In genomic region chr10:24767695-24768094, GRCm38 (mm10) we compare ENCODE assay signal across 21 mouse cellular contexts. TPM values are rescaled to one million over a fixed set of nuclear protein-coding genes. Genes with fewer than 3 reads are reported as not detected.
DNase-seq lines count a peak whose midpoint lies in the region; ATAC-seq and TF ChIP-seq lines count a peak whose summit lies in the region.
"Had no signal": no experiment of that assay in that cellular context is flagged by ENCODE, and none has a peak within 500 bp of the region (broad histone marks: within the 10 kb centered on the region; RNA-seq: fewer than 3 reads in every experiment).

No protein-coding gene starts in this region.

- no peak for TF ChIP-seq CTCF in embryonic fibroblast, embryonic 13.5 days (IDR thresholded peaks at IDR 0.05; ENCODE audit: borderline replicate concordance, insufficient read depth, low read length)

- no peaks in the 10 kb centered on the region for H3K4me1 ChIP-seq in heart, embryonic 10.5 days
- peaks cover 9% of the 10 kb centered on the region for H3K4me1 ChIP-seq in embryonic fibroblast, embryonic 13.5 days (ENCODE audit: control insufficient read depth, insufficient read depth, low read length)
- 0 out of 2 replicates have a peak, but pooled peaks cover 5% of the 10 kb centered on the region for H3K4me1 ChIP-seq in limb, embryonic 10.5 days
- H3K4me1 ChIP-seq in midbrain, embryonic 12.5 days, result 0 out of 2 replicates have a peak, but pooled peaks cover 3% of the 10 kb centered on the region
- 0 out of 2 replicates have a peak, but pooled peaks cover 3% of the 10 kb centered on the region for H3K4me1 ChIP-seq in kidney, embryonic 15.5 days
- H3K4me1 ChIP-seq: hindbrain, embryonic 12.5 days; megakaryocyte, embryonic 14.5 days had no signal

- ATAC-seq in midbrain, embryonic 12.5 days (ENCODE audit: low FRiP score, low read depth), result peak; percentile 47; the same call in 1 of the 2 replicates
- no peak for ATAC-seq in kidney, embryonic 15.5 days (replicated peaks; ENCODE audit: low FRiP score)
- no peak for ATAC-seq in erythroblast, adult 5-6 weeks (replicated peaks; ENCODE audit: low FRiP score, poor library complexity, severe bottlenecking)
- ATAC-seq: liver, embryonic 12.5 days had no signal

- intact Hi-C loops in heart, postnatal 14 days (cut with DNase I), result no loop called here

- H3K9me3 ChIP-seq in heart, embryonic 10.5 days, result no peaks in the 10 kb centered on the region
- no peaks in the 10 kb centered on the region for H3K9me3 ChIP-seq in limb, embryonic 10.5 days (replicated peaks)
- no peaks in the 10 kb centered on the region for H3K9me3 ChIP-seq in midbrain, embryonic 12.5 days
- H3K9me3 ChIP-seq in kidney, embryonic 15.5 days (replicated peaks), result no peaks in the 10 kb centered on the region
- H3K9me3 ChIP-seq: forebrain, embryonic 15.5 days; hindbrain, embryonic 12.5 days; liver, embryonic 12.5 days had no signal

- no peak overlapping the region for H3K4me2 ChIP-seq in midbrain, embryonic 12.5 days (replicated peaks)
- no peak overlapping the region for H3K4me2 ChIP-seq in kidney, embryonic 15.5 days
- H3K4me2 ChIP-seq: forebrain, embryonic 15.5 days; heart, embryonic 11.5 days; hindbrain, embryonic 12.5 days; liver, embryonic 12.5 days had no signal

- WGBS in heart, embryonic 10.5 days, result 73% methylated on average over 11 of the region's 11 CpGs
- whole genome bisulfite sequencing in limb, embryonic 10.5 days, result 50% methylated on average over 11 of the region's 11 CpGs
- 31% methylated on average over 11 of the region's 11 CpGs for WGBS in midbrain, embryonic 12.5 days
- 55% methylated on average over 11 of the region's 11 CpGs for WGBS in kidney, embryonic 15.5 days

- H3K4me3 ChIP-seq in heart, embryonic 10.5 days, result no peak overlapping the region
- no peak overlapping the region for H3K4me3 ChIP-seq in embryonic fibroblast, embryonic 13.5 days (ENCODE audit: insufficient read depth, low read length)
- H3K4me3 ChIP-seq in limb, embryonic 10.5 days, result no peak overlapping the region
- no peak overlapping the region for H3K4me3 ChIP-seq in midbrain, embryonic 12.5 days
- H3K4me3 ChIP-seq in kidney, embryonic 15.5 days (replicated peaks), result no peak overlapping the region
- H3K4me3 ChIP-seq: forebrain, embryonic 15.5 days; hindbrain, embryonic 12.5 days; liver, embryonic 12.5 days; megakaryocyte, embryonic 14.5 days; myocyte had no signal

- no peaks in the 10 kb centered on the region for H3K36me3 ChIP-seq in heart, embryonic 10.5 days
- no peaks in the 10 kb centered on the region for H3K36me3 ChIP-seq in limb, embryonic 10.5 days
- H3K36me3 ChIP-seq in midbrain, embryonic 12.5 days, result no peaks in the 10 kb centered on the region
- H3K36me3 ChIP-seq in kidney, embryonic 15.5 days, result no peaks in the 10 kb centered on the region
- H3K36me3 ChIP-seq: forebrain, embryonic 15.5 days; hindbrain, embryonic 12.5 days; liver, embryonic 12.5 days had no signal

- no peaks in the 10 kb centered on the region for H3K27me3 ChIP-seq in heart, embryonic 10.5 days (ENCODE audit: insufficient read depth, poor library complexity, severe bottlenecking)
- no peaks in the 10 kb centered on the region for H3K27me3 ChIP-seq in limb, embryonic 10.5 days (ENCODE audit: low read depth, poor library complexity, severe bottlenecking)
- H3K27me3 ChIP-seq in midbrain, embryonic 12.5 days, result no peaks in the 10 kb centered on the region
- H3K27me3 ChIP-seq in kidney, embryonic 15.5 days, result no peaks in the 10 kb centered on the region
- H3K27me3 ChIP-seq: forebrain, embryonic 15.5 days; hindbrain, embryonic 12.5 days; liver, embryonic 12.5 days; megakaryocyte, embryonic 14.5 days had no signal

- H3K27ac ChIP-seq in heart, embryonic 10.5 days, result no peak overlapping the region
- H3K27ac ChIP-seq in embryonic fibroblast, embryonic 13.5 days (ENCODE audit: insufficient read depth, low read length), result peak overlapping the region; percentile 4; the same call in 1 of the 2 replicates
- H3K27ac ChIP-seq in limb, embryonic 10.5 days, result peak overlapping the region; percentile 1; the same call in 1 of the 2 replicates
- H3K27ac ChIP-seq in midbrain, embryonic 12.5 days (replicated peaks), result no peak overlapping the region
- H3K27ac ChIP-seq in kidney, embryonic 15.5 days, result no peak overlapping the region
- H3K27ac ChIP-seq: forebrain, embryonic 15.5 days; hindbrain, embryonic 12.5 days; liver, embryonic 12.5 days had no signal

- peak; percentile 64 for DNase-seq in heart, embryonic 10.5 days (ENCODE audit: low spot score)
- no peak for DNase-seq in heart, postnatal 14 days
- no peak for DNase-seq in limb, embryonic 10.5 days (ENCODE audit: low spot score)
- no peak for DNase-seq in cerebellum, adult 9-11 months
- DNase-seq: cerebellum, adult 2 months; gastrocnemius, postnatal 25 days; heart, postnatal 10 days; kidney, adult 8-10 months; kidney, postnatal 36 days; lung, adult 2 months; thymus, postnatal 36 days had no signal

- no peak for TF ChIP-seq POLR2A in embryonic fibroblast, embryonic 13.5 days (IDR thresholded peaks at IDR 0.05; ENCODE audit: low read depth, low read length)

- H3K9ac ChIP-seq in midbrain, embryonic 12.5 days (replicated peaks), result no peak overlapping the region
- H3K9ac ChIP-seq in kidney, embryonic 15.5 days, result no peak overlapping the region
- H3K9ac ChIP-seq: forebrain, embryonic 15.5 days; hindbrain, embryonic 12.5 days; liver, embryonic 12.5 days had no signal

RNA-seq across cellular contexts. Expression of gene Enpp1, which starts 55.7 kb away (rescaled TPM):
- 4.2 and 4.9 TPM in 2 replicates for polyA plus RNA-seq in heart, embryonic 10.5 days (2016; fragmentation: Nextera tagmentation; extraction: Ambion mirVana)
- 1 to 10 TPM; 5.5 to 6.5 TPM for total RNA-seq in heart, postnatal 14 days (2021)
- 26.9 and 35.2 TPM in 2 replicates for polyA plus RNA-seq in embryonic fibroblast, embryonic 13.5 days (2011; ENCODE audit: insufficient read length, low read depth, missing spikeins)
- polyA plus RNA-seq in limb, embryonic 10.5 days (2016; fragmentation: Nextera tagmentation; extraction: Ambion mirVana), result 0.60 and 1.1 TPM in 2 replicates
- polyA plus RNA-seq in midbrain, embryonic 12.5 days (2016; fragmentation: Nextera tagmentation; extraction: Ambion mirVana), result 2.0 and 2.2 TPM in 2 replicates
- 3.9 and 4.1 TPM in 2 replicates for polyA plus RNA-seq in kidney, embryonic 15.5 days (2015; fragmentation: Nextera tagmentation; extraction: Ambion mirVana)
- 0.38 and 0.42 TPM in 2 replicates for total RNA-seq in erythroblast, adult 5-6 weeks (2015; ENCODE audit: low replicate concordance)
- 0.09 and 0.70 TPM in 2 replicates for total RNA-seq in erythroblast, adult 5-6 weeks (2017; ENCODE audit: low replicate concordance)

Comparison
In these comparisons a context has a peak if more than half of its experiments do, and no peak if none do; other contexts are left out.
1. H3K27ac ChIP-seq: peak in embryonic fibroblast, embryonic 13.5 days (single experiment) and limb, embryonic 10.5 days (single experiment); none in heart, embryonic 10.5 days (single experiment), midbrain, embryonic 12.5 days (single experiment) and kidney, embryonic 15.5 days (single experiment).